In genomic region chr10:84562567-84563554, GRCm38 (mm10) we compare ENCODE assay signal across 8 mouse cellular contexts. TPM values are rescaled to one million over a fixed set of nuclear protein-coding genes. Genes with fewer than 3 reads are reported as not detected.
A peak's percentile ranks its signal among the peaks of the same experiment; 100 is the strongest.
DNase-seq lines count a peak whose midpoint lies in the region; ATAC-seq and TF ChIP-seq lines count a peak whose summit lies in the region.

No protein-coding gene starts in this region.

- peak; percentile 46 for TF ChIP-seq CTCF in heart, adult 2 months (IDR thresholded peaks at IDR 0.05)
- TF ChIP-seq CTCF in CH12.LX (conservative IDR thresholded peaks at IDR 0.05 in 1 of 2, IDR thresholded peaks at IDR 0.05 in 1 of 2; ENCODE audit: low read depth in 2 of 2, low read length in 2 of 2) = no peak; a peak in 1 of 4 replicates

- DNase-seq in heart, adult 2 months = peak in 1 of 2 experiments; percentile 48
- DNase-seq in heart, adult 8-10 months (ENCODE audit: low spot score) = no peak
- no peak for DNase-seq in CH12.LX (ENCODE audit: extremely low read depth)
- DNase-seq in kidney, postnatal 36 days = peak; percentile 11 to 26
- peak; percentile 31 for DNase-seq in mesoderm, embryonic 11.5 days (ENCODE audit: low read depth, low spot score)
- no peak for DNase-seq in forebrain, embryonic 14.5 days (ENCODE audit: low spot score)

- no peak overlapping the region for H3K9ac ChIP-seq in heart, adult 2 months (ENCODE audit: low read depth, low read length)
- H3K9ac ChIP-seq in CH12.LX (ENCODE audit: insufficient read depth, low read depth) = no peak overlapping the region
- H3K9ac ChIP-seq in embryonic facial prominence, embryonic 12.5 days = no peak overlapping the region
- H3K9ac ChIP-seq in forebrain, embryonic 14.5 days (ENCODE audit: low read length) = no peak overlapping the region

- H3K36me3 ChIP-seq in heart, adult 2 months (ENCODE audit: control insufficient read depth, insufficient read depth, low read length) = no peaks in the 10 kb centered on the region
- no peaks in the 10 kb centered on the region for H3K36me3 ChIP-seq in CH12.LX (replicated peaks in 1 of 2; ENCODE audit: control insufficient read depth in 1 of 2, insufficient read depth in 1 of 2, low read length in 1 of 2)
- no peaks in the 10 kb centered on the region for H3K36me3 ChIP-seq in embryonic facial prominence, embryonic 12.5 days
- no peaks in the 10 kb centered on the region for H3K36me3 ChIP-seq in forebrain, embryonic 14.5 days (ENCODE audit: control insufficient read depth, insufficient read depth, low read length)

- no peak overlapping the region for H3K27ac ChIP-seq in heart, adult 2 months
- H3K27ac ChIP-seq in CH12.LX (ENCODE audit: insufficient read depth, low read depth) = no peak overlapping the region
- H3K27ac ChIP-seq in embryonic facial prominence, embryonic 12.5 days = no peak overlapping the region
- no peak overlapping the region for H3K27ac ChIP-seq in forebrain, embryonic 14.5 days (ENCODE audit: low read depth, low read length)

- TF ChIP-seq EP300 in heart, adult 2 months (IDR thresholded peaks at IDR 0.05; ENCODE audit: insufficient read depth, low read depth, low read length) = no peak
- no peak for TF ChIP-seq EP300 in CH12.LX (IDR thresholded peaks at IDR 0.05; ENCODE audit: low read length)

- H3K4me2 ChIP-seq in CH12.LX (ENCODE audit: insufficient read depth, low read depth, poor library complexity, severe bottlenecking) = no peak overlapping the region
- H3K4me2 ChIP-seq in embryonic facial prominence, embryonic 12.5 days (replicated peaks) = no peak overlapping the region
- H3K4me2 ChIP-seq in forebrain, embryonic 14.5 days (ENCODE audit: low read length) = no peak overlapping the region

- no peak overlapping the region for H3K4me3 ChIP-seq in heart, adult 2 months
- H3K4me3 ChIP-seq in CH12.LX (replicated peaks in 1 of 3; ENCODE audit: low read depth in 2 of 3, low read length in 2 of 3, poor library complexity in 1 of 3) = no peak overlapping the region
- H3K4me3 ChIP-seq in embryonic facial prominence, embryonic 12.5 days = no peak overlapping the region
- no peak overlapping the region for H3K4me3 ChIP-seq in forebrain, embryonic 14.5 days (ENCODE audit: low read depth, low read length)

- TF ChIP-seq RAD21 in CH12.LX (IDR thresholded peaks at IDR 0.05; ENCODE audit: low read depth, low read length) = no peak; the same call in 1 of the 2 replicates

- intact Hi-C loops in heart, adult 2 months (cut with DNase I) = no loop called here

- no peak for TF ChIP-seq POLR2A in heart, adult 2 months (IDR thresholded peaks at IDR 0.05; ENCODE audit: insufficient read depth, low read depth, low read length)
- TF ChIP-seq POLR2A in CH12.LX (IDR thresholded peaks at IDR 0.05; ENCODE audit: low read depth, low read length) = no peak

- dilution Hi-C loops in CH12.LX (cut with MboI; ENCODE audit: extremely low pct_ligation_motif_present, extremely low pct_unique_long_range_greater_than_20kb, low sequenced_read_pairs) = no loop called here

- peaks cover 4% of the 10 kb centered on the region for H3K4me1 ChIP-seq in heart, adult 2 months (ENCODE audit: control insufficient read depth, insufficient read depth, low read length)
- peaks cover 3 to 8% of the 10 kb centered on the region in 2 experiments; a peak in 3 of 4 replicates for H3K4me1 ChIP-seq in CH12.LX (ENCODE audit: control insufficient read depth in 1 of 2, insufficient read depth in 2 of 2)
- H3K4me1 ChIP-seq in embryonic facial prominence, embryonic 12.5 days = peaks cover 3% of the 10 kb centered on the region; the same call in 1 of the 2 replicates
- no peaks in the 10 kb centered on the region for H3K4me1 ChIP-seq in forebrain, embryonic 14.5 days (ENCODE audit: control insufficient read depth, insufficient read depth, low read length)

- in situ Hi-C loops in CH12.LX (cut with MboI; ENCODE audit: low pct_ligation_motif_present, low pct_unique_long_range_greater_than_20kb, low sequenced_read_pairs) = no loop called here

- ATAC-seq in embryonic facial prominence, embryonic 12.5 days (ENCODE audit: insufficient number of reproducible peaks, insufficient read depth, low FRiP score, low TSS enrichment) = peak; percentile 58
- no peak for ATAC-seq in frontal cortex, adult (ENCODE audit: low TSS enrichment)
- no peak for ATAC-seq in forebrain, embryonic 14.5 days

- no peaks in the 10 kb centered on the region for H3K79me2 ChIP-seq in heart, adult 2 months (replicated peaks; ENCODE audit: control insufficient read depth, insufficient read depth, low read length)
- H3K79me2 ChIP-seq in CH12.LX (replicated peaks; ENCODE audit: control insufficient read depth, extremely low read depth, insufficient read depth, poor library complexity, severe bottlenecking) = no peaks in the 10 kb centered on the region

- H3K9me3 ChIP-seq in CH12.LX (replicated peaks; ENCODE audit: low read length) = peaks cover 9% of the 10 kb centered on the region
- H3K9me3 ChIP-seq in embryonic facial prominence, embryonic 12.5 days = peaks cover 7% of the 10 kb centered on the region; the same call in 1 of the 2 replicates
- no peaks in the 10 kb centered on the region for H3K9me3 ChIP-seq in forebrain, embryonic 14.5 days (replicated peaks; ENCODE audit: control insufficient read depth, low read length)

- 57% methylated on average over 13 of the region's 13 CpGs for WGBS in heart, adult 2 months
- WGBS in embryonic facial prominence, embryonic 12.5 days = 49% methylated on average over 13 of the region's 13 CpGs
- WGBS in forebrain, embryonic 14.5 days = 76% methylated on average over 13 of the region's 13 CpGs

- H3K27me3 ChIP-seq in heart, adult 2 months (ENCODE audit: control insufficient read depth, insufficient read depth, low read length) = no peaks in the 10 kb centered on the region
- no peaks in the 10 kb centered on the region for H3K27me3 ChIP-seq in CH12.LX (replicated peaks)
- H3K27me3 ChIP-seq in embryonic facial prominence, embryonic 12.5 days = no peaks in the 10 kb centered on the region
- no peaks in the 10 kb centered on the region for H3K27me3 ChIP-seq in forebrain, embryonic 14.5 days (replicated peaks; ENCODE audit: control insufficient read depth, insufficient read depth, low read length)

TF ChIP-seq in CH12.LX, 34 proteins besides CTCF, POLR2A, EP300 and RAD21:
- TF ChIP-seq BHLHE40 (IDR thresholded peaks at IDR 0.05; ENCODE audit: low read depth, low read length) (0 out of 2 replicates have a peak, but pooled peaks have one; percentile 21), MEF2A (IDR thresholded peaks at IDR 0.05; ENCODE audit: borderline replicate concordance, low read depth, low read length) (no peak), MAX (IDR thresholded peaks at IDR 0.05; ENCODE audit: low read length) (peak; percentile 56; the same call in 1 of the 2 replicates)
TF ChIP-seq in CH12.LX: peak in this region for 2.

RNA-seq across cellular contexts. Expression of gene Tcp11l2, which starts 13.6 kb away (rescaled TPM):
- total RNA-seq in heart, adult 2 months (2021) = 100 to 1,000 TPM; 118 to 157 TPM
- polyA plus RNA-seq in heart, adult 2 months (2012; rRNA removed) = 129 and 204 TPM in 2 replicates
- 100 to 1,000 TPM in 3 of 4 experiments, 10 to 100 TPM in 1; 89.2 to 200 (median 123) TPM for total RNA-seq in heart, adult 8-10 months (2022)
- total RNA-seq in CH12.LX (2012; rRNA removed) = 2.1 and 2.9 TPM in 2 replicates
- 6.0 and 6.5 TPM in 2 replicates for total RNA-seq in CH12.LX (2014; rRNA removed)
- polyA plus RNA-seq in CH12.LX (2012; ENCODE audit: insufficient read length, low read depth) = 2.4 and 2.6 TPM in 2 replicates
- polyA plus RNA-seq in embryonic facial prominence, embryonic 12.5 days (2016; fragmentation: Nextera tagmentation; extraction: Ambion mirVana) = 14.8 and 16.1 TPM in 2 replicates
- 25.1 and 33.3 TPM in 2 replicates for polyA plus RNA-seq in forebrain, embryonic 14.5 days (2014; fragmentation: Nextera tagmentation; extraction: Ambion mirVana)

RNA-seq across cellular contexts. Expression of gene Ckap4, which starts 29.0 kb away (rescaled TPM):
- total RNA-seq in heart, adult 2 months (2021) = 10 to 100 TPM; 29.9 to 31.4 TPM
- 17.2 and 20.9 TPM in 2 replicates for polyA plus RNA-seq in heart, adult 2 months (2012; rRNA removed)
- 10 to 100 TPM; 18.2 to 26.3 (median 22.8) TPM for total RNA-seq in heart, adult 8-10 months (2022)
- total RNA-seq in CH12.LX (2012; rRNA removed) (35.0 and 40.6 TPM in 2 replicates), CH12.LX (2014; rRNA removed) (24.4 and 25.2 TPM in 2 replicates)
- polyA plus RNA-seq in CH12.LX (2012; ENCODE audit: insufficient read length, low read depth) = 66.6 and 71.2 TPM in 2 replicates
- polyA plus RNA-seq in embryonic facial prominence, embryonic 12.5 days (2016; fragmentation: Nextera tagmentation; extraction: Ambion mirVana) = 113 and 117 TPM in 2 replicates
- 40.1 TPM in 2 replicates for polyA plus RNA-seq in forebrain, embryonic 14.5 days (2014; fragmentation: Nextera tagmentation; extraction: Ambion mirVana)

RNA-seq across cellular contexts. Expression of gene Polr3b, which starts 59.2 kb away (rescaled TPM):
- 10 to 100 TPM in 1 of 2 experiments, 1 to 10 TPM in 1; 8.9 to 10.9 TPM for total RNA-seq in heart, adult 2 months (2021)
- 3.0 and 5.1 TPM in 2 replicates for polyA plus RNA-seq in heart, adult 2 months (2012; rRNA removed)
- 10 to 100 TPM; 10.7 to 11.6 (median 11.0) TPM for total RNA-seq in heart, adult 8-10 months (2022)
- total RNA-seq in CH12.LX (2012; rRNA removed) = 13.0 and 14.1 TPM in 2 replicates
- total RNA-seq in CH12.LX (2014; rRNA removed) = 15.5 and 16.3 TPM in 2 replicates
- 20.8 and 26.5 TPM in 2 replicates for polyA plus RNA-seq in CH12.LX (2012; ENCODE audit: insufficient read length, low read depth)
- 18.9 and 19.6 TPM in 2 replicates for polyA plus RNA-seq in embryonic facial prominence, embryonic 12.5 days (2016; fragmentation: Nextera tagmentation; extraction: Ambion mirVana)
- polyA plus RNA-seq in forebrain, embryonic 14.5 days (2014; fragmentation: Nextera tagmentation; extraction: Ambion mirVana) = 12.6 and 14.7 TPM in 2 replicates

Comparison
In these comparisons a context has a peak if more than half of its experiments do, and no peak if none do; other contexts are left out.
1. DNase-seq: peak in kidney, postnatal 36 days (2 of 2) and mesoderm, embryonic 11.5 days (single experiment); none in heart, adult 8-10 months (single experiment), CH12.LX (single experiment) and forebrain, embryonic 14.5 days (single experiment).